In genomic region chr11:95120633-95121020, GRCm38 (mm10) we compare ENCODE assay signal across 9 mouse cellular contexts. TPM values are rescaled to one million over a fixed set of nuclear protein-coding genes. Genes with fewer than 3 reads are reported as not detected.
DNase-seq lines count a peak whose midpoint lies in the region; ATAC-seq and TF ChIP-seq lines count a peak whose summit lies in the region.
"Had no signal": no experiment of that assay in that cellular context is flagged by ENCODE, and none has a peak within 500 bp of the region (broad histone marks: within the 10 kb centered on the region; RNA-seq: fewer than 3 reads in every experiment).

No protein-coding gene starts in this region.

- peak overlapping the region; percentile 34 for H3K4me3 ChIP-seq in kidney, postnatal 0 days (replicated peaks; ENCODE audit: low read depth, low read length)
- peak overlapping the region; percentile 32 for H3K4me3 ChIP-seq in forebrain, embryonic 11.5 days (ENCODE audit: low read depth, low read length)
- H3K4me3 ChIP-seq in intestine, embryonic 16.5 days (ENCODE audit: low read length) = peak overlapping the region; percentile 45
- peak overlapping the region; percentile 41 for H3K4me3 ChIP-seq in neural tube, embryonic 12.5 days

- DNase-seq in kidney, postnatal 0 days (ENCODE audit: low spot score) = no peak
- no peak for DNase-seq in kidney, postnatal 36 days
- no peak for DNase-seq in forebrain, embryonic 11.5 days (ENCODE audit: low spot score)
- no peak for DNase-seq in thymus, postnatal 36 days
- DNase-seq in frontal cortex, postnatal 14 days (ENCODE audit: low spot score in 2 of 2) = no peak
- no peak for DNase-seq in urinary bladder, postnatal 25 days (ENCODE audit: low spot score)

- peak overlapping the region; percentile 65 for H3K4me2 ChIP-seq in kidney, postnatal 0 days (ENCODE audit: low read length)
- peak overlapping the region; percentile 70 for H3K4me2 ChIP-seq in forebrain, embryonic 11.5 days (ENCODE audit: low read depth, low read length, severe bottlenecking)
- H3K4me2 ChIP-seq in intestine, embryonic 16.5 days (ENCODE audit: low read depth, low read length) = peak overlapping the region; percentile 71
- peak overlapping the region; percentile 73 for H3K4me2 ChIP-seq in neural tube, embryonic 12.5 days (replicated peaks)

- no peaks in the 10 kb centered on the region for H3K9me3 ChIP-seq in kidney, postnatal 0 days (replicated peaks; ENCODE audit: low read length)
- no peaks in the 10 kb centered on the region for H3K9me3 ChIP-seq in forebrain, embryonic 11.5 days (ENCODE audit: control insufficient read depth, low read length)
- no peaks in the 10 kb centered on the region for H3K9me3 ChIP-seq in intestine, embryonic 16.5 days (ENCODE audit: control insufficient read depth, low read length)
- H3K9me3 ChIP-seq in neural tube, embryonic 12.5 days = no peaks in the 10 kb centered on the region
- H3K9me3 ChIP-seq: G1E had no signal

- no peak overlapping the region for H3K27ac ChIP-seq in kidney, postnatal 0 days
- H3K27ac ChIP-seq in forebrain, embryonic 11.5 days (ENCODE audit: low read depth, low read length) = no peak overlapping the region
- H3K27ac ChIP-seq in intestine, embryonic 16.5 days (ENCODE audit: low read length) = no peak overlapping the region
- no peak overlapping the region for H3K27ac ChIP-seq in neural tube, embryonic 12.5 days

- peaks cover 49% of the 10 kb centered on the region for H3K27me3 ChIP-seq in kidney, postnatal 0 days (ENCODE audit: insufficient read depth, low read length)
- peaks cover 76% of the 10 kb centered on the region for H3K27me3 ChIP-seq in forebrain, embryonic 11.5 days (ENCODE audit: control insufficient read depth, insufficient read depth, low read length)
- peaks cover 68% of the 10 kb centered on the region for H3K27me3 ChIP-seq in intestine, embryonic 16.5 days (replicated peaks; ENCODE audit: control insufficient read depth, insufficient read depth, low read length)
- H3K27me3 ChIP-seq in neural tube, embryonic 12.5 days (replicated peaks) = peaks cover 80% of the 10 kb centered on the region

- H3K4me1 ChIP-seq in kidney, postnatal 0 days (replicated peaks; ENCODE audit: insufficient read depth, low read length) = peaks cover 12% of the 10 kb centered on the region; the same call in 1 of the 2 replicates
- H3K4me1 ChIP-seq in forebrain, embryonic 11.5 days (replicated peaks; ENCODE audit: control insufficient read depth, insufficient read depth, low read length) = peaks cover 13% of the 10 kb centered on the region
- H3K4me1 ChIP-seq in intestine, embryonic 16.5 days (ENCODE audit: control insufficient read depth, insufficient read depth, low read length) = peaks cover 18% of the 10 kb centered on the region
- H3K4me1 ChIP-seq in neural tube, embryonic 12.5 days = peaks cover 19% of the 10 kb centered on the region

- no peak for TF ChIP-seq CTCF in kidney, postnatal 0 days (IDR thresholded peaks at IDR 0.05; ENCODE audit: low read depth)

- WGBS in kidney, postnatal 0 days = 4% methylated on average over 21 of the region's 21 CpGs
- under 1% methylated on average over 21 of the region's 21 CpGs for WGBS in forebrain, embryonic 11.5 days
- 2% methylated on average over 21 of the region's 21 CpGs for WGBS in intestine, embryonic 16.5 days
- under 1% methylated on average over 21 of the region's 21 CpGs for WGBS in neural tube, embryonic 12.5 days

- H3K9ac ChIP-seq in kidney, postnatal 0 days (ENCODE audit: low read depth, low read length) = no peak overlapping the region
- H3K9ac ChIP-seq in forebrain, embryonic 11.5 days (ENCODE audit: low read length) = no peak overlapping the region
- no peak overlapping the region for H3K9ac ChIP-seq in intestine, embryonic 16.5 days (ENCODE audit: low read depth, low read length)
- 0 out of 2 replicates have a peak overlapping the region, but pooled peaks have one; percentile 44 for H3K9ac ChIP-seq in neural tube, embryonic 12.5 days

- no peak for ATAC-seq in kidney, postnatal 0 days (replicated peaks; ENCODE audit: low FRiP score, low read depth)
- ATAC-seq in forebrain, embryonic 11.5 days (replicated peaks; ENCODE audit: low FRiP score) = no peak
- ATAC-seq in intestine, embryonic 16.5 days = no peak
- no peak for ATAC-seq in neural tube, embryonic 12.5 days (ENCODE audit: low FRiP score, low read depth)

- H3K36me3 ChIP-seq in kidney, postnatal 0 days (ENCODE audit: insufficient read depth, low read length) = no peaks in the 10 kb centered on the region
- H3K36me3 ChIP-seq in forebrain, embryonic 11.5 days (ENCODE audit: control insufficient read depth, insufficient read depth, low read length) = no peaks in the 10 kb centered on the region
- no peaks in the 10 kb centered on the region for H3K36me3 ChIP-seq in intestine, embryonic 16.5 days (ENCODE audit: control insufficient read depth, insufficient read depth, low read length)
- no peaks in the 10 kb centered on the region for H3K36me3 ChIP-seq in neural tube, embryonic 12.5 days
- H3K36me3 ChIP-seq: G1E had no signal

RNA-seq across cellular contexts. Expression of gene Dlx3, which starts 0.7 kb away (rescaled TPM):
- polyA plus RNA-seq in kidney, postnatal 0 days (2015; fragmentation: Nextera tagmentation; extraction: Ambion mirVana) = 0.45 and 0.62 TPM in 2 replicates
- 1.4 TPM in 2 replicates for polyA plus RNA-seq in forebrain, embryonic 11.5 days (2014; fragmentation: Nextera tagmentation; extraction: Ambion mirVana)
- 0.64 and 0.71 TPM in 2 replicates for polyA plus RNA-seq in intestine, embryonic 16.5 days (2015; fragmentation: Nextera tagmentation; extraction: Ambion mirVana)
- 0.81 and 1.2 TPM in 2 replicates for polyA plus RNA-seq in neural tube, embryonic 12.5 days (2016; fragmentation: Nextera tagmentation; extraction: Ambion mirVana)
- polyA plus RNA-seq: G1E had no signal

RNA-seq across cellular contexts. Expression of gene Dlx4, which starts 25.4 kb away (rescaled TPM):
- not detected in 2 replicates for polyA plus RNA-seq in kidney, postnatal 0 days (2015; fragmentation: Nextera tagmentation; extraction: Ambion mirVana)
- 0.23 and 0.29 TPM in 2 replicates for polyA plus RNA-seq in forebrain, embryonic 11.5 days (2014; fragmentation: Nextera tagmentation; extraction: Ambion mirVana)
- 0.11 and 0.12 TPM in 2 replicates for polyA plus RNA-seq in intestine, embryonic 16.5 days (2015; fragmentation: Nextera tagmentation; extraction: Ambion mirVana)
- 0.10 and 0.22 TPM in 2 replicates for polyA plus RNA-seq in neural tube, embryonic 12.5 days (2016; fragmentation: Nextera tagmentation; extraction: Ambion mirVana)
- polyA plus RNA-seq: G1E had no signal

RNA-seq across cellular contexts. Expression of gene Itga3, which starts 44.0 kb away (rescaled TPM):
- polyA plus RNA-seq in kidney, postnatal 0 days (2015; fragmentation: Nextera tagmentation; extraction: Ambion mirVana) = 24.4 and 26.1 TPM in 2 replicates
- polyA plus RNA-seq in forebrain, embryonic 11.5 days (2014; fragmentation: Nextera tagmentation; extraction: Ambion mirVana) = 4.4 and 5.4 TPM in 2 replicates
- polyA plus RNA-seq in intestine, embryonic 16.5 days (2015; fragmentation: Nextera tagmentation; extraction: Ambion mirVana) = 35.7 and 39.9 TPM in 2 replicates
- 7.6 and 9.3 TPM in 2 replicates for polyA plus RNA-seq in neural tube, embryonic 12.5 days (2016; fragmentation: Nextera tagmentation; extraction: Ambion mirVana)
- polyA plus RNA-seq: G1E had no signal
